Mouse (Mus musculus): Measurements from ENCODE around the gene Krtap5-1. TPM values are rescaled to one million over a fixed set of nuclear protein-coding genes. Genes with fewer than 3 reads are reported as not detected.
"Not testable (repeated sequence)": the region's sequence is repeated elsewhere in the genome, so short reads cannot be mapped to it uniquely, and the experiment has no call there.

Gene Krtap5-1
- polyA plus RNA-seq, 1 experiment from 2014 or later = not detected

- Histone ChIP-seq H3K36me3 (ENCODE audit: control insufficient read depth, insufficient read depth, low read length) (no peaks in the 10 kb centered on the region), H3K4me1 (ENCODE audit: control insufficient read depth, insufficient read depth, low read depth, low read length) (no peaks in the 10 kb centered on the region), H3K4me2 (ENCODE audit: low read length) (no peak overlapping the region), H3K27me3 (replicated peaks; ENCODE audit: control insufficient read depth, insufficient read depth, low read length) (no peaks in the 10 kb centered on the region), H3K27ac (ENCODE audit: low read depth, low read length) (no peak overlapping the region), H3K9me3 (ENCODE audit: control insufficient read depth, low read length) (no peaks in the 10 kb centered on the region), H3K9ac (ENCODE audit: low read depth, low read length) (no peak overlapping the region), H3K4me3 (ENCODE audit: low read length) (no peak overlapping the region)
- no peak for ATAC-seq
- 63% methylated on average over 3 of the region's 3 CpGs for WGBS
Observed at GRCm38 (mm10) chr7:142328507-142328906, 31.6 kb upstream of the Krtap5-1 start.

GRCm38 (mm10) chr7:142326714-142327445, 30.0 kb upstream of the Krtap5-1 start:
- no peak overlapping the region for H3K27ac ChIP-seq (ENCODE audit: low read depth, low read length)
- ATAC-seq = no peak
- H3K4me2 ChIP-seq (ENCODE audit: low read length) = no peak overlapping the region
- 70% methylated on average over 9 of the region's 9 CpGs for WGBS
- no peaks in the 10 kb centered on the region for H3K27me3 ChIP-seq (replicated peaks; ENCODE audit: control insufficient read depth, insufficient read depth, low read length)
- H3K36me3 ChIP-seq (ENCODE audit: control insufficient read depth, insufficient read depth, low read length) = no peaks in the 10 kb centered on the region
- H3K4me1 ChIP-seq (ENCODE audit: control insufficient read depth, insufficient read depth, low read depth, low read length) = no peaks in the 10 kb centered on the region
- no peak overlapping the region for H3K4me3 ChIP-seq (ENCODE audit: low read length)
- H3K9me3 ChIP-seq (ENCODE audit: control insufficient read depth, low read length) = no peaks in the 10 kb centered on the region
- no peak overlapping the region for H3K9ac ChIP-seq (ENCODE audit: low read depth, low read length)

GRCm38 (mm10) chr7:142323396-142324117, 26.6 kb upstream of the Krtap5-1 start:
- Histone ChIP-seq H3K9me3 (ENCODE audit: control insufficient read depth, low read length) (no peaks in the 10 kb centered on the region), H3K4me1 (ENCODE audit: control insufficient read depth, insufficient read depth, low read depth, low read length) (peaks cover 7% of the 10 kb centered on the region), H3K36me3 (ENCODE audit: control insufficient read depth, insufficient read depth, low read length) (no peaks in the 10 kb centered on the region), H3K27ac (ENCODE audit: low read depth, low read length) (no peak overlapping the region), H3K4me2 (ENCODE audit: low read length) (no peak overlapping the region), H3K4me3 (ENCODE audit: low read length) (no peak overlapping the region), H3K27me3 (replicated peaks; ENCODE audit: control insufficient read depth, insufficient read depth, low read length) (no peaks in the 10 kb centered on the region), H3K9ac (ENCODE audit: low read depth, low read length) (no peak overlapping the region)
- 85% methylated on average over 12 of the region's 12 CpGs for WGBS
- ATAC-seq = no peak

- H3K9ac ChIP-seq (ENCODE audit: low read depth, low read length) = no peak overlapping the region
Observed at GRCm38 (mm10) chr7:142322641-142323040, 25.7 kb upstream of the Krtap5-1 start.

GRCm38 (mm10) chr7:142321637-142322306, 24.9 kb upstream of the Krtap5-1 start:
- ATAC-seq; H3K9me3 ChIP-seq (ENCODE audit: control insufficient read depth, low read length): not testable (repeated sequence)

More at GRCm38 (mm10) chr7:142322641-142323040, 25.7 kb upstream of the Krtap5-1 start:
- H3K27ac ChIP-seq (ENCODE audit: low read depth, low read length) = no peak overlapping the region
- no peak overlapping the region for H3K4me3 ChIP-seq (ENCODE audit: low read length)
- H3K4me1 ChIP-seq (ENCODE audit: control insufficient read depth, insufficient read depth, low read depth, low read length) = peaks cover 7% of the 10 kb centered on the region
- no peaks in the 10 kb centered on the region for H3K9me3 ChIP-seq (ENCODE audit: control insufficient read depth, low read length)
- WGBS = 93% methylated on average over 6 of the region's 6 CpGs
- H3K36me3 ChIP-seq (ENCODE audit: control insufficient read depth, insufficient read depth, low read length) = no peaks in the 10 kb centered on the region
- no peak for ATAC-seq
- no peaks in the 10 kb centered on the region for H3K27me3 ChIP-seq (replicated peaks; ENCODE audit: control insufficient read depth, insufficient read depth, low read length)
- no peak overlapping the region for H3K4me2 ChIP-seq (ENCODE audit: low read length)

GRCm38 (mm10) chr7:142320906-142321305, 24.0 kb upstream of the Krtap5-1 start:
- Histone ChIP-seq H3K4me1 (ENCODE audit: control insufficient read depth, insufficient read depth, low read depth, low read length) (peaks cover 7% of the 10 kb centered on the region), H3K4me3 (ENCODE audit: low read length) (no peak overlapping the region), H3K4me2 (ENCODE audit: low read length) (no peak overlapping the region), H3K27ac (ENCODE audit: low read depth, low read length) (no peak overlapping the region), H3K9ac (ENCODE audit: low read depth, low read length) (no peak overlapping the region), H3K36me3 (ENCODE audit: control insufficient read depth, insufficient read depth, low read length) (no peaks in the 10 kb centered on the region), H3K27me3 (replicated peaks; ENCODE audit: control insufficient read depth, insufficient read depth, low read length) (no peaks in the 10 kb centered on the region), H3K9me3 (ENCODE audit: control insufficient read depth, low read length) (no peaks in the 10 kb centered on the region)
- no peak for ATAC-seq
- 31% methylated on average over 2 of the region's 2 CpGs for WGBS

More at GRCm38 (mm10) chr7:142321637-142322306, 24.9 kb upstream of the Krtap5-1 start:
- not testable (repeated sequence) for H3K4me3 ChIP-seq (ENCODE audit: low read length); H3K27me3 ChIP-seq (replicated peaks; ENCODE audit: control insufficient read depth, insufficient read depth, low read length); H3K9ac ChIP-seq (ENCODE audit: low read depth, low read length); H3K4me2 ChIP-seq (ENCODE audit: low read length); H3K27ac ChIP-seq (ENCODE audit: low read depth, low read length); H3K36me3 ChIP-seq (ENCODE audit: control insufficient read depth, insufficient read depth, low read length); H3K4me1 ChIP-seq (ENCODE audit: control insufficient read depth, insufficient read depth, low read depth, low read length)
- WGBS = 59% methylated on average over 3 of the region's 10 CpGs

- H3K4me2 ChIP-seq (ENCODE audit: low read length) = no peak overlapping the region
- H3K4me1 ChIP-seq (ENCODE audit: control insufficient read depth, insufficient read depth, low read depth, low read length) = peaks cover 12% of the 10 kb centered on the region
- no peaks in the 10 kb centered on the region for H3K9me3 ChIP-seq (ENCODE audit: control insufficient read depth, low read length)
- no peak for ATAC-seq
- no peak overlapping the region for H3K9ac ChIP-seq (ENCODE audit: low read depth, low read length)
- 60% methylated on average over 11 of the region's 11 CpGs for WGBS
- H3K4me3 ChIP-seq (ENCODE audit: low read length) = no peak overlapping the region
- H3K36me3 ChIP-seq (ENCODE audit: control insufficient read depth, insufficient read depth, low read length) = no peaks in the 10 kb centered on the region
- no peaks in the 10 kb centered on the region for H3K27me3 ChIP-seq (replicated peaks; ENCODE audit: control insufficient read depth, insufficient read depth, low read length)
- 0 out of 2 replicates have a peak overlapping the region, but pooled peaks have one; percentile 17 for H3K27ac ChIP-seq (ENCODE audit: low read depth, low read length)
Observed at GRCm38 (mm10) chr7:142319124-142319523, 22.2 kb upstream of the Krtap5-1 start.

GRCm38 (mm10) chr7:142317216-142317615, 20.3 kb upstream of the Krtap5-1 start:
- Histone ChIP-seq H3K4me2 (ENCODE audit: low read length) (no peak overlapping the region), H3K27me3 (replicated peaks; ENCODE audit: control insufficient read depth, insufficient read depth, low read length) (no peaks in the 10 kb centered on the region), H3K36me3 (ENCODE audit: control insufficient read depth, insufficient read depth, low read length) (no peaks in the 10 kb centered on the region), H3K4me3 (ENCODE audit: low read length) (no peak overlapping the region), H3K9ac (ENCODE audit: low read depth, low read length) (no peak overlapping the region), H3K9me3 (ENCODE audit: control insufficient read depth, low read length) (no peaks in the 10 kb centered on the region), H3K27ac (ENCODE audit: low read depth, low read length) (no peak overlapping the region), H3K4me1 (ENCODE audit: control insufficient read depth, insufficient read depth, low read depth, low read length) (peaks cover 12% of the 10 kb centered on the region)
- 83% methylated on average over 5 of the region's 5 CpGs for WGBS
- ATAC-seq = 0 out of 2 replicates have a peak, but pooled peaks have one; percentile 1

- peak; percentile 57; the same call in 1 of the 2 replicates for ATAC-seq
Observed at GRCm38 (mm10) chr7:142316558-142316957, 19.6 kb upstream of the Krtap5-1 start.

More at GRCm38 (mm10) chr7:142316558-142316957, 19.6 kb upstream of the Krtap5-1 start:
- H3K4me1 ChIP-seq (ENCODE audit: control insufficient read depth, insufficient read depth, low read depth, low read length) = peaks cover 12% of the 10 kb centered on the region
- no peaks in the 10 kb centered on the region for H3K27me3 ChIP-seq (replicated peaks; ENCODE audit: control insufficient read depth, insufficient read depth, low read length)
- no peaks in the 10 kb centered on the region for H3K9me3 ChIP-seq (ENCODE audit: control insufficient read depth, low read length)
- no peaks in the 10 kb centered on the region for H3K36me3 ChIP-seq (ENCODE audit: control insufficient read depth, insufficient read depth, low read length)
- H3K4me3 ChIP-seq (ENCODE audit: low read length) = no peak overlapping the region
- H3K27ac ChIP-seq (ENCODE audit: low read depth, low read length) = no peak overlapping the region
- H3K4me2 ChIP-seq (ENCODE audit: low read length) = no peak overlapping the region
- 48% methylated on average over 6 of the region's 6 CpGs for WGBS
- H3K9ac ChIP-seq (ENCODE audit: low read depth, low read length) = no peak overlapping the region

Data from hindbrain, embryonic 16.5 days (tissue).